Comparison of ENCODE assay signal across 8 mouse cellular contexts in the genomic region with DNA sequence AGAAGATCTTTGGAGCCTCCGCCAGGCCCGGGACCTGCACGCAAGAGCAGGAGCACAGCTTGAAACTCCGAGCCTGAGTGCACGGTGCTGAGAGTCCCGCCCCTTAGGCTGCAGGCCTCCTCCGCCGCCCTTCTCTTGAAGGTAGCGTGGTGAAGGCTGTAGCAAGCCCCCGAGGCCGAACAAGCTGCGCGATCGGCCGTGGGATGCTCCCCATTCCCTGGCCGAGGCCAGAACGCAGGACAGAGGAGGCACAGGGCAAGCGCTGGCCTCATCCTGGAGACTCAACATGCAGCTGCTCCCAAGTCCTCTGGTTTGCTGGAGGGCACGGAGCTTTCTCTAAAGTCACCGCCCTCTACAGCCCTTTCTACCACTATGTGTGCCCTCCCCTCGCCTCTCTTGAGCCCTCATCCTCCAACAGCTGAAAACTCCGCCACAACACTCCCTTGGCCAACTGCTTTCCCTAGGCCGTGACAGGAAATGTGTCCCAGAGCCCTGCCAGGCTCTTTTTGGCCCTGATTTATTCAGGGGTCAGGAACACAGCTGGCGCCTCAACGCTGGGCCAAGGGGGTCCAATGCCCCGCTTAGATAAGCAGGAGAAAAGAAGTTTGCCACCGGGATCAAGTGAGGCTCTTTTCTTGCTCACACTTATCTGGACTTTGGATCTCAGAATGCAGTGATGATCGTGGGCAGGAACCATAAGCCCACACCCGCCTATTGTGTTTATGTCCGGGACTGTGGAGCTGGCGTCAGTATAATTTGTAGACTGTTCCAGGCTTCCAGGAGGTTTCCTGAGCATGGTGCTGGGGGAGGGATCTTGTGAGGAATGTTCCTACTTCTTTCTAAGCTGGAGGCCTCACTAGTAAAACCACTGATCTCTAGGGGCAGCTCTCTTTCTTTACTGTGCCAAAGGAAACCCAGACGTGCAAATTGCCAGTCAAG. TPM values are rescaled to one million over a fixed set of nuclear protein-coding genes. Genes with fewer than 3 reads are reported as not detected.
A peak's percentile ranks its signal among the peaks of the same experiment; 100 is the strongest.
DNase-seq lines count a peak whose midpoint lies in the region; TF ChIP-seq lines count a peak whose summit lies in the region.

A gene (minus strand): TSS at position 728 of the 939 bp plus-strand sequence.

- intact Hi-C loops in left cerebral cortex, adult 2 months (cut with DNase I), result no loop called here
- intact Hi-C loops in left cerebral cortex, postnatal 14 days (cut with DNase I), result no loop called here

- peak within 1 kb of the TSS; percentile 49 for H3K4me3 ChIP-seq in left cerebral cortex, adult 2 months

- DNase-seq in left cerebral cortex, adult 2 months (ENCODE audit: extremely low spot score in 1 of 2, low spot score in 2 of 2), result peak; percentile 15 to 28
- DNase-seq in left cerebral cortex, postnatal 14 days (ENCODE audit: low spot score in 2 of 2), result no peak
- peak; percentile 59 for DNase-seq in embryo, embryonic 9.5 days (ENCODE audit: extremely low spot score)
- peak; percentile 79 to 88 for DNase-seq in heart, adult 9 months (ENCODE audit: low spot score in 2 of 2)
- peak; percentile 60 for DNase-seq in kidney, adult 18-20 months
- DNase-seq in lung, adult 18-20 months, result peak; percentile 82 to 85
- DNase-seq in ovary, adult 18-20 months (ENCODE audit: low spot score), result peak; percentile 36
- no peak for DNase-seq in thymus, postnatal 4 days

- peak within 1 kb of the TSS; percentile 87 for H3K27ac ChIP-seq in left cerebral cortex, adult 2 months

- TF ChIP-seq CTCF in left cerebral cortex, adult 2 months (IDR thresholded peaks at IDR 0.05), result no peak; the same call in 1 of the 2 replicates

RNA-seq across cellular contexts. Expression of the gene that starts here (rescaled TPM):
- 1 to 10 TPM; 1.7 to 3.6 TPM for total RNA-seq in left cerebral cortex, adult 2 months (2021)
- total RNA-seq in left cerebral cortex, postnatal 14 days (2021), result 1 to 10 TPM; 3.2 to 3.6 TPM

Comparison
In these comparisons a context has a peak if more than half of its experiments do, and no peak if none do; other contexts are left out.
1. DNase-seq: peak in left cerebral cortex, adult 2 months (2 of 2), embryo, embryonic 9.5 days (single experiment), heart, adult 9 months (2 of 2), kidney, adult 18-20 months (single experiment), lung, adult 18-20 months (2 of 2) and ovary, adult 18-20 months (single experiment); none in left cerebral cortex, postnatal 14 days (0 of 2) and thymus, postnatal 4 days (single experiment).